Mouse (Mus musculus) frontal cortex, postnatal 25 days (tissue): ENCODE data around the gene Ano9.

Source experiments
- DNase-seq, 2 experiments: peaks; one replicate each; pipeline ENCODE4 v3.0.0; 2022; ENCODE audit warnings: low spot score in 2 of 2

Gene Ano9

GRCm38 (mm10) chr7:141099911-141100691, 17.5 kb downstream of the Ano9 start, which contains the start of gene Sigirr:
Sigirr (minus strand) TSS chr7:141100572.
- DNase-seq, result no peak

- DNase-seq, result no peak
Measured at GRCm38 (mm10) chr7:141097177-141097576, 20.4 kb downstream of the Ano9 start.

GRCm38 (mm10) chr7:141096649-141097056, 21.0 kb downstream of the Ano9 start:
- DNase-seq, result no peak

GRCm38 (mm10) chr7:141096021-141096420, 21.6 kb downstream of the Ano9 start:
- DNase-seq, result no peak

- no peak for DNase-seq
Measured at GRCm38 (mm10) chr7:141094487-141095205, 23.0 kb downstream of the Ano9 start.

GRCm38 (mm10) chr7:141093950-141094349, 23.7 kb downstream of the Ano9 start:
- no peak for DNase-seq

- peak in 1 of 2 experiments; percentile 18 for DNase-seq
Measured at GRCm38 (mm10) chr7:141092051-141092735, 25.4 kb downstream of the Ano9 start.

GRCm38 (mm10) chr7:141090228-141090627, 27.4 kb downstream of the Ano9 start:
- no peak for DNase-seq

GRCm38 (mm10) chr7:141088473-141088872, 29.1 kb downstream of the Ano9 start:
- no peak for DNase-seq

- DNase-seq, result no peak
Measured at GRCm38 (mm10) chr7:141087894-141088293, 29.7 kb downstream of the Ano9 start.

GRCm38 (mm10) chr7:141079481-141080449, 37.8 kb downstream of the Ano9 start:
- DNase-seq, result no peak

GRCm38 (mm10) chr7:141078876-141079275, 38.7 kb downstream of the Ano9 start:
- DNase-seq, result no peak

GRCm38 (mm10) chr7:141077841-141078240, 39.8 kb downstream of the Ano9 start, which contains the start of gene Pkp3:
Pkp3 (plus strand) TSS chr7:141078218.
- no peak for DNase-seq

- DNase-seq, result no peak
Measured at GRCm38 (mm10) chr7:141073782-141074181, 43.8 kb downstream of the Ano9 start.

- no peak for DNase-seq
Measured at GRCm38 (mm10) chr7:141072017-141072745, 45.4 kb downstream of the Ano9 start.

GRCm38 (mm10) chr7:141070058-141070862, 47.3 kb downstream of the Ano9 start:
- DNase-seq, result peak; percentile 58 to 72

GRCm38 (mm10) chr7:141068351-141068750, 49.3 kb downstream of the Ano9 start:
- no peak for DNase-seq

- DNase-seq, result no peak
Measured at GRCm38 (mm10) chr7:141064576-141064975, 53.0 kb downstream of the Ano9 start.

- DNase-seq, result no peak
Measured at GRCm38 (mm10) chr7:141064175-141064574, 53.4 kb downstream of the Ano9 start.

- no peak for DNase-seq
Measured at GRCm38 (mm10) chr7:141063353-141063752, 54.3 kb downstream of the Ano9 start.
